Mouse (Mus musculus) thymus, adult 2 months (tissue): ENCODE measurements around the gene Rab5a.

Source experiments
- CTCF ChIP-seq: fragments of 200-500 bp; IDR thresholded peaks from 2 replicates; pipeline ENCODE4 v1.5.1; 2012; ENCODE audit warnings: mild to moderate bottlenecking, control low read depth, low read length, moderate library complexity, borderline replicate concordance; ENCODE audit not compliant: control insufficient read depth, poor library complexity, insufficient read depth; ENCODE audit errors: extremely low read depth
- POLR2A ChIP-seq: fragments of 200-500 bp; IDR thresholded peaks from 2 replicates; pipeline ENCODE4 v1.6.1; 2012; ENCODE audit warnings: mild to moderate bottlenecking, low read length, control low read depth, moderate library complexity; ENCODE audit not compliant: control insufficient read depth, poor library complexity, insufficient read depth; ENCODE audit errors: extremely low read depth

DNA sequence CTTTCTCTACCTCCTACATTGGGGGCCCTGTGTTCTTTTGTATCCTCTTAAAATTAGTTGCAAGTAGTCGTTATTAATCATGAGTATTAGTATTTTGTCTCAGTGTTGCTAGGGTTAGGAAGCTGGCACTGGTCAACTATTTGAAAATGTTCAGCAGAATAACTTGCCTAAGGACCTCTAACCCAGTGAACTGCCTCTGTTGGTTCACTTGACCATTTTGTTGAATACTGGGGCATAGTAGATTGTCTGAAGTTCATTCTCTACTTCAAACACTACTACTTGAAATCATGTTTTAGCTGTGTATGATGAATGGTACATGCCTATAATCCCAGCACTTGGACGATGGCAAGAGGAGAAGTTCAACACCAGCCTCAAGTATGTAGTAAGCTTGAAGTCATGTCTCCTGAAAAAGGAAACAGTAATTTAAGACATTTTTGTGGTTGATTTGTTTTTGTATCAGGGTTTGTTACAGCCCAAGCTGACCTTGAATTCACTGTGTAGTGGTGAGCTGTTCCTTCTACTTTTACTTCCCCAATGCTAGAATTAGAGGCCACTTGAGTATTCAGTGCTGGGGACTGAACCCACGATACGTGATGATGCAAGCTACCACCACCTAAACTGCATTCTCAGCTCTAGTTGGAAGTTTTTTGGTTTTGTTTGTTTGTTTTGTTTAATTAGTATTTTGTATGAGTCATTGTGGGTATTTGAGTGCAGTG, 9.4 kb downstream of the Rab5a start:
- no peak for TF ChIP-seq CTCF
- TF ChIP-seq POLR2A, result no peak
